Mouse (Mus musculus): ENCODE data around the gene Ttc39d.
"Not testable (repeated sequence)": the region's sequence is repeated elsewhere in the genome, so short reads cannot be mapped to it uniquely, and the experiment has no call there.

Gene Ttc39d

DNA sequence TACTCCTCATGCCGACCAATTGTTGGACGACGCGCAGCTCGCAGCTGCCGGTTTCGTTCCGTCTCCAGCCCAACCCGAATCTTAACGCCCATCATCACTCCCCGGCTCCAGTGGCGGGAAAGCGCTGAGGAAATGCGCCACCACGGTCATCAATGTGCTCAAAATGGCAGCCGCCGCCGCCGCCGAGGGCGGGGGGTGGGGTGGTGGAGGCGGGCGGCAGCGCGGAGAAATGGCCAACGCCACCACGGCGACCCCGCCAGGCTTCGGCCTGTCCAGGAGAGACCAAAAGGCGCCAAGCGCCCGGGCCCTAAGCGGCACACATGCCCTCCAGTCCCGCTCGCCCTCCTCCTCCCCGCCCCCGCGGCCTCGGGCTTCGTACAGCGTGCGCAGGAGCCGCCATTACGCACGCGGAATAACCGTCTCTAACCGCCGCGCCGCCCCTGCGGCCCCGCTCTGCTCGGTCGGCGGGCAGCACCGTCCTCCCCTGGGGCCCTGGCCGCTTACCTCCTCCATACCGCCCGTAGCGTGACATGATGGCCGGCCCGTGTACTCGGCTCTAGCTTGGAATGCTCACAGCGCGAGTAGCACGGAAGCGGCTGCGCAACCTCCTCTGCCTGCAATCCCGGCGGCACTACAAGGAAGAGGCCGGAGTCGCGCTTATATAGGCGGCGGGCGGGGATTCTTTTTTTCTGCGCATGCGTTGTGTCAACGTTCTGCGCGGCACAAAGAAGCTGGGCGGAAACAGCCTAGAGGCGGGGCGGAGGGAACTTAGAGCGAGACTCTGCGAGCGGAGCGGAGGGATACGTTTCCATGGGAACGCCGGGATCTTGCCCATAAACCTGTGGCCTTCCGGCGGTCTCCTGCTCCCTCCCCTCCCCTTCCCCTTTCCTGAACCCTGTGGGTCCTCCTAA lies at the start of gene Ttc39d, which contains the start of gene Srsf7:
TSS of gene Ttc39d (plus strand) at position 790 of the 911 bp plus-strand sequence.
TSS of gene Srsf7 (minus strand) at position 637 of the 911 bp plus-strand sequence.
- DNase-seq (ENCODE audit: extremely low spot score, low read depth, low spot score): peak; percentile 98

DNA sequence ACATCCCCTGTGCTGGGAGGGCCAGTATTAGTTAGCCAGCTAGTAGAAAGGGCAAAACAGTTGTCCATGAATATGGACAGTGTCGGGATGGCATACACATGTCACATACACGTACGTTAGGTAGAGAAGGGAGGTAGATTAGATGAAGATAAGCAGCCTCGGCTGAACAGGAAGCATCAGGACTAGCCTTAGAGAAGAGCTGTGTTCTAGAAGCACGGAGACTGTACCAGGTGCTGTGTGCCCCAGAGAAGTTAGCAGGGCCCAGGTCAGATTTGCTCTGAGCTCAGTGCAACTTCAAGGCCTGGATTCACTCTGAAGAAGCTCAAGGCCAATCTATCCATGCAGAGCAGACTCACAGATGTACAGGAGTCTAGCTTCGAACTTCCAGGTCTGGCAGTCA lies 49.8 kb upstream of the Ttc39d start:
- no peak for DNase-seq (ENCODE audit: extremely low spot score, low read depth, low spot score)

DNA sequence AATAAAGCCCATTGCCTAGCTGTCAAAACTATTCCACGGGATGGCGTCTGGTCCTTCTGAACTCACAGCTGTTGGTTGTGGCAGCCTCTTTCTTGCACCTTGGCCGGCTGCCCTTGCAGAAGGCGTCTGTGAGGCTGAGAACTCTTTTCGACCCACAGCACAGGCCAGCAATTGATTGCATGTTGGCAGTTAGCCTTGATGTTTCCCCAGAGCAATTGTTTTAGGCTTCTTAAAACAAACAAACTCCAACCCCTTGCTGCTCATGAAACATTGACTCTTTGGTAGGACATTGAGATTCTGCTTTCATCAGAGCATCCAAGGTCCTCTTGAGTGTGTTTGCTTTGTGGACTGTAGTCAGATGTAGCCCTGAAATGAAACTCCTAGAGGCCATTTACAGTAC lies 46.8 kb upstream of the Ttc39d start:
- no peak for DNase-seq (ENCODE audit: extremely low spot score, low read depth, low spot score)

DNA sequence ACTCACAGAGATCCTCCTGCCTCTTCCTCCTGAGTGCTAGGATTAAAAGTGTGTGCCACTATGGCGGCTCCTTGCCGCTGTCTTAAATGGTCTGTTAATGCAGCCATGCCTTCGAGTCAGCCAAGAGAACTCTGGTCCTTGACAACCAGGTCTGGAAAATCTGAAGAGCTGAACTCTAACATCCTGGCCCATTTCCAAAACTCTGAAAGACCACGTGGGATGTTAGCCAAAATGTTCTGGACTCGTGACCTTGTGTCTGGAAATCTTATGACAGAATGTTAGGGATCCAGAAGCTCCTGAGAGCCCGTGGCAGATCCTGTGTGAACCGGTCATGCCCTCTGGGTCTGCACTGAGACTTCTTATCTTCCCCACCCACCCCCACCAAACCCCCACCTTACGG lies 43.3 kb upstream of the Ttc39d start:
- DNase-seq (ENCODE audit: extremely low spot score, low read depth, low spot score): no peak

DNA sequence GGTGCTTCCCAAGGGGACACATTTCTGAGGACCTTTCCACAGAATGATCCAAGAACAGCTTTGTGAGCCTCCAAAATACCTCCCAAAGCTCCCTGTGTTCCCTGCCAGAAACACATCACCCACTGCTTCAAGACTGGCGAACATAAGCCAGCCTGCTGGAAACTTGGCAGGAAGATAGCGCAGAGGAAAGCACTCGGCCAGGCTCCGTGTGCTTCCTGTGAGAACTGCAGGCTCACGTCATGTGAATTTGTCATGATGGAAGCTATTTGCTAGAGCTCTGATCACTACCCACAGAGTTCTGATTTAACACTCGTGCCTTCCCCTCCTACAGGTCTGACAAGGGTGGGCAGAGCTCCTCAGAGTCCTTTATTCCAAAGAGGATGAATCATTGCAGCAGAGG lies 41.5 kb upstream of the Ttc39d start:
- DNase-seq (ENCODE audit: extremely low spot score, low read depth, low spot score): no peak

DNA sequence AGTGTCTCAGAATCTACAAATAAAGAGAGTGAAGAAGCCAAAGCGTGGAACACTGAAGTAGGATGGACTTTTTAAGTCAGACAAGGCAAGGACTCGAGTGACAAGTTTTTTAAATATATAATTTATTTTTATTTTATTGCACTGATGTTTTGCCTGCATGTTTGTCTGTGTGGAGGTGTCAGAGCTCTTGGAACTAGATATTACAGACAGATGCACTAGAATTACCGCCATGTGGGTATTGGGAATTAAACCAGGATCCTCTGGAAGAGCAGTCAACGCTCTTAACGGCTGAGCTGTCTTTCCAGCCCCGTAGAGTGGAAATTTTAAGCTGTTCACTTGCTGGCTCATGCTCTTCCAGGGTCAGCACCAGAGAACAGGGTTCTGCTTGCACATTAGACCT lies 40.9 kb upstream of the Ttc39d start:
- no peak for DNase-seq (ENCODE audit: extremely low spot score, low read depth, low spot score)

DNA sequence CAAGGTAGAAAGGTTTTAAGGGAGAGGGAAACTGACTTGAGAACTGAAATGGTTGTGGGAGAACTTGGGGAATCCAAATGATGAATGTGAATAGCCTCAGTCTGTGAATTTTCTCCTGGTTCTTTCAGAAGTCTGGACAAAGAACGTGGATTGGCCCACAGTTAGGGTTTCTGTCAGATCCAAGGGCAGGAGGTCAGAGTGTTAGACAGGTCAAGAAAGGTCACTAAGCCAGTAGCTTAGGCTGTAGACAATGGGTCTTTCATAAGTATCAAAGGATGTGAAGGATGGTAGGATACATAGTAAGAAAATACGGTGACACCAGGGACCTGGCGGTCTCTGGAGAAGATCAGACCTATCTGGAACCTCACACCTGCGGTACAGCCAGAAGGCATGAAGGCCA lies 39.8 kb upstream of the Ttc39d start:
- no peak for DNase-seq (ENCODE audit: extremely low spot score, low read depth, low spot score)

DNA sequence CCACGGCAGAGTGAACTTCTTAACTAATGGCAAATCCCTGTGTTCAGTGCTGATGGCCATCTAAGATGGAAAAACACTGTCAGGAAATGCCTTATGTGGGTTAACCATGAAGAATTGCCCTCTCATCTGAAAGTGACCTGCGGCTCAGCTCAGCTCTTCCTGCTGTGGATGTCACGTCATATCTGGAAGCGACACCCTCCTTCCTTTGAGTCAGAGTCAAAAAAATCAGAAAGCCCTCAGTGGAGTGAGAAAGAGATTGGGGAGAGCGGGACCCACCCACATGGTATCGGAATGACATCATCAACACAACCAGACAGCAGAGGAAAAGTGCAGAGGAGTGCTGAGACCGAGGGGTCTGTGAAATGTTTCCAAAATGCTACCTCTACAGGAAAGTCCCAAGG lies 39.4 kb upstream of the Ttc39d start:
- DNase-seq (ENCODE audit: extremely low spot score, low read depth, low spot score): no peak

DNA sequence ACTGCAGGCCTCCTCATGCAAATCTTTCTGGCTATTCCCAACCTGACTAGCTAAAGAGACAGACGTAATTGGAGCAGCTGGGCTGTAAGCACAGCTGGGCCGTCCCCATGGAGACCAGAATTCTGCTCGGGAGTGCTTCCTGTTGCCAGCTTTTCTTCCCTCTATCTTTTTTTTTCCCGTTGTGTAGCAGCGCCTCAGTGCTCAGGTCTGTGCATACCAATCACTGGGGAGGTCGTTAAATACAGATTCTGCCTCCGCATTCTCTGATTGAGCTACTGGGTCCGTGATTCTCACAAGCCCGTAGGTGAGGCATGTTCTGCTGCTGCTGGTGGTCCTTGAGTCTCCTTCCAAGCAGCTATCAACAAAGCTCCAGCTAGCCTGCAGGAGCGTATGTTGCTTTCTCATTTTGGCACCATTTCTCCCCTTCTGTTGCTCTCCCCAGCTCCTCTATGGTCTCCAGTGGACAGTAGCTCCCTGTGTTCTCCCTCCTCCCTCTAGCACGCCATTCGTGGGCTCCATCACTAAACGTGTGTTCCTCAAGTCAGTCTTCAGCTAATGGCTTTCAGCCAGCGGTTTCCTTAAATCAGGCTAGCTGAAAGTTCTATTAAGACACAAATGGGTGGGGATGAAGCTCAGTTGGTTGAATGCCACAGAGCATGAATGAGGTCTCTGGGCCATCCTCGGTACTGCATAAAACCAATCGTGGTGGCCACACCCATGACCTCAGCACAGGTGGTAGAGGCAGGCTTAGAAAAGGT lies 38.7 kb upstream of the Ttc39d start:
- DNase-seq (ENCODE audit: extremely low spot score, low read depth, low spot score): peak; percentile 41

DNA sequence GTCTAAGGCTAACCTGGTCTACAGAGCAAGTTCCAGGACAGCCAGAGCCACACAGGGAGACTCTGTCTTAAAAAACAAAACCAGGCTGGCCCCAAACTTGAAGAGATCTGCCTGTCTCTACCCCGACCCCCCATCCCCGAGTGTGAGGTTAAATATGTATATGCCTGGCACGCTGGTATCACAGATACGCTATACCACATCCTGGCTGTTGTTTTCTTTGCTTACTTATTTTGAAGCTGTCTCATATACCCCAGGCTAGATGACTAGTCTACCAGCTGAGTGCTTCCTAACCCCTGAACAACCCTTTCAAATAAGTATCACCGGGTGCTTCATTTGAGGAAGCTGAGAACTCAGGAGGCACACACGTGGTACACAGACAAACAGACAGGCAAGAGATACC lies 37.5 kb upstream of the Ttc39d start:
- no peak for DNase-seq (ENCODE audit: extremely low spot score, low read depth, low spot score)

DNA sequence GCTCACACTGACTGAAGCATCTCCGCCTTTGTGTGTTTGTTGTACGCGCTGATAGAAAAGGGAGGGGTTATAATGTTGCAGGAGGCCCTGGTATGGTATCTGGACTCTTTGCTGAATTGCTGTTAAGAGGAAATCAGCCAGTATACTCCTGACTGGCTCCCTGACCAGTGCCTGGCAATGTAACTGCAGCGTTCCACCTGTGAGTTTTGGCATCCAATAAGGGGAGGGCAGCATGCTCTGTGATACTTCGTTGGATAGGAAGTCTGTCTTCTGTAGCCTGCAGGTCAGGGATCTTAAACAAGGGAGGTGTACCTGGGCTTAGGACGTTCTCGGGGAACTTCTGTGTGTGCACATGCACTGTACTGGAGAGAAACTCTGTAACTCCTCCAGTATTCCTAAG lies 36.3 kb upstream of the Ttc39d start:
- DNase-seq (ENCODE audit: extremely low spot score, low read depth, low spot score): no peak

DNA sequence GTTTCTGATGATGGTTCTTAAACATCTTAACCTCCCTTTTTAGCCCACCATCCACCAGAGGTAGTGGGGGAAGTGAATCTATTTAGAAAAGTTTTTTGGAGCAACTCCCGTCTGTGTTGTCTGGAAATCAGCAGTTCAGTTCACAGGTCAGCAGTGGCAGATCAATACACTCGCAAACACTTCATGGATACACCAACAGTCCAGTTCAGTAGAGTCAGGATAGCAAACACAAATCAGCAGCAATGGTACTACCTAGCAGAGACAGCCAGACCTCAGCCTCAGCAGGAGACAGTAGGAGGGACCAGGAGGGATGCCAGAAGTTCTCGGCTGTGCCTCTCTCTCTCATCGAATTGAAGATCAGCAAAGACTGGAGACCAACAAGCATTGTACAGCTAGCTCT lies 35.3 kb upstream of the Ttc39d start:
- DNase-seq (ENCODE audit: extremely low spot score, low read depth, low spot score): no peak

DNA sequence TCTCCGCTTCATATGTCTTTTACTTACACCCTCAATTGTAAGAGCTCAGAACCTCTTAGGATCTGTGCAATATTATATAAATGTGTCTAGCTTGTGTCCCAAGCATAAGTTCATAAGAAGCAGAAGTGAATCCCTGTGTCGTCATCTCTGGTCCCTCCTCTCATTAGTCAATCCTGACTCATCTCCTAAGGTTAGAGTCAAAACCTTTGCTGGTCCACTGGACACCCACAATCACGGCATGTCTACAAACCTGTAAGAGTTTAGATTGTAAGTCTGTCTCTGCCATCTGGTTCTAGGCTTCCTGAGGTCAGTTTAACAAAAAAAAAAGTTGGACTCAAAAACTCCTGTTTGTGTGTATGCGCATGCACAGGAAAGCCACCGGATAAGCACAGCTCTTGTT lies 34.5 kb upstream of the Ttc39d start:
- DNase-seq (ENCODE audit: extremely low spot score, low read depth, low spot score): no peak

DNA sequence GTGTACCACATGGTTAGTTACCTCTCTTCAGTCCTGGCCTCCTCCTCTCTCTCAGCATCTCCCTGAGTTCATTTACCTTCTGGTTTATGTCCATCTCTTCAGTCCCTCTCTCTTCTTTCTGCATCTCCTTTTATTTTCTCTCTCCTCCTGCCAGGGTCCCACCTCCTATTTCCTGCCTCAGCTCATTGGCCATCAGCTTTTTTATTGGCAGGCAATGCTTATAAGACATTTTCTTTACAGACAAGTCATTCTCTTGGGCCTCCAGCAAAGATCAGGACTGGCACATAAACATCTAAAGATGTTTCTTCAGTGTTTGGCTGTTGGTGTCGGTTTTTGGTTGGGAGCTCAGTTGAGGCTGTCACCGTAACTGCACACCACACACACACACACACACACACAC lies 33.6 kb upstream of the Ttc39d start:
- no peak for DNase-seq (ENCODE audit: extremely low spot score, low read depth, low spot score)

DNA sequence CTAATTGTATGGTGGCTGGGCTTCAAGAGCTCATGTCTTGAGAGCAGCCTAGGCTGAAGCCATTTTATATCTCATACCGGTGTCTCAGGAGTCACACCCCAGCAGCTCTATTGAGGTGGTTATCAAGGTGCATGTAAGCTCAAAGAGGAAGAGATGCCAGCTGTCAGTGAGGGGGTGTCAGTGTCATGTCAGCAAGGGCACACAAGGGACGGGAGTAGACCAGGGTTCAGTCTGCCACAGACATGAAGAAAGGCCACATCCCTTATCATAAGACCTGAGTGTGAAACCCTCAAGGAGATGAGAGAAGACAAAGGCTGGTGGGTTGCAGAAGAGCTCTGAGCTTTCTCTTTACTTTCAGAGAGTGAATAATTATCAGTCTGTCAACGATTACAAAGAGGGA lies 33.1 kb upstream of the Ttc39d start:
- no peak for DNase-seq (ENCODE audit: extremely low spot score, low read depth, low spot score)

DNA sequence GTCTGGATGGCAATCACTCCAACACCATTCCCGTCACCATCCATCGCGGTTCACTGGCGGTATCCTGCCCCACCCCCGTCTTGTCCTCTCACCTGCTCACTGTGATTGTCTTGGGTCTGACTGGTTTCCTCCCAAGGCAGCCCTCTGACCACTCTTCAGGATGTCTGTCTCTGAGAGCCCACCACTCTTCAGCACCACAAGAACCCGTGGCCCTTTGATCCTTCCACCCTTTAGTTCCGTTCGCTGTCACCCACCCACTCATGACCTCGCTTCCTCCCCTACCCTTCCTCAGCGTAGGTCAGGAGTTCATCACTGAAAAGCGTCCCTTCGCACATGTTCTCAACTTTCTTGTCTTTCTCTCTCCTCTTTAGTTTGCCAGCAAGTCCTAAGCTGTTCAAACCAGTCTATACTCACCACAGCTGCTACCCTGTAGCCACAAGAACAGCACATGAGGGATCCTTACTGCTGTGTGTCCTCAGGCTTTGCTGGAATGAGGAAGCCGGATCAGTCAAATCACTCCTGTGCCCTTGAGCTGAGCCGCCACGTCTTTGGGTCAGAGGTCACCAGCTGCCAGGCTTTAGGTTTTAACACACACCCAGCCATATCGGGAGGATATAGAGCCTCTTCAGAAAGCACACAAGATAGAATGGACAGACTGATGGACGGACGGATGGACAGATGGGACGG lies 32.4 kb upstream of the Ttc39d start:
- DNase-seq (ENCODE audit: extremely low spot score, low read depth, low spot score): no peak

DNA sequence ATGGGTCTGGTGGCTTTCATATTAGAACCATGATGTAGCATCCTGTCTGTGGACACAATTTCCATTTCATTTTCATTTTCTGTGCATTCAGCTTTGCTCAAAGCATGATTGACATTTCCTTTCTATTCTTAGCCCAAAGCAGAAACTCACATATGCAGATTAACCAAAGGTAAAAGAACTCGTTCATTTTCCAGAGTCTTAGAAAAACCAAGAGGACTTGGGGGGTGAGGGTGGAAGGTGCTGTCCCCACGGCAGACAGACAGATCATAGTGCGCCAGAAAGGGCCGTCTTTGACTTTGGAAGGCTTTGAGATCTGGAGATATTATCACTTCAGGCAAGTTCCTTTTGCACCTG lies 31.9 kb upstream of the Ttc39d start:
- no peak for DNase-seq (ENCODE audit: extremely low spot score, low read depth, low spot score)

DNA sequence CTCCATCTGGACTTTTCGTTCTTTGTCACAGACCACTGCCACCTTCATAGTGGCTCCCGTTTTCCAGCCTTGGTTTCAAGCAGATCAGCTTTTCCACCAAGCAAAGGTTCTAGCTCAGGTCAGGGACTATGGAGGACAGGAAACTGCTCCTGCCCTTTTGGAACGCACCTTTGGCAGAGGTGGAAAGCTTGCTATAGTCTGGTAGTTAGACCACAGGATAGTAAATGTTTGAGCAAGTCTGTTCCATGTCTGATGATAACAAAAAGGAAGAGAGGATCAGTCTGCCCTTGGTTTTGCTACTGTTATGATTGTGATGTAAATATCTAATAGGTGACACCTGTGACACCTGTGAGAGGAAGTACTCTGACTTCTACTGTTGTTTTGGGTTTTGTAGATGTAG lies 31.3 kb upstream of the Ttc39d start:
- DNase-seq (ENCODE audit: extremely low spot score, low read depth, low spot score): no peak

DNA sequence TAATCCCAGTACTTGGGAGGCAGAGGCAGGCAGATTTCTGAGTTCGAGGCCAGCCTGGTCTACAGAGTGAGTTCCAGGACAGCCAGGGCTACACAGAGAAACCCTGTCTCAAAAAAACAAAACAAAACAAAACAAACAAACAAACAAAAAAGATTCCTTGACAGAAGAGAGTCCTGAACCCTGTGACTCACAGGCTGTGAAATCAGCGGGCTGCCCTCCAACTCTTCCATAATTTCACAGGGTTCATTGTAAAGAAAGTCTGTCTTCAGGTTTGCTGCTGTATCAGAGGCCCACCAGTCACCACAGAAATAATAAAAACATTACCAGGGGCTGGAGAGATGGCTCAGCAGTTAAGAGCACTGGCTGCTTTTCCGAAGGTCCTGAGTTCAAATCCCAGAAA lies 28.4 kb upstream of the Ttc39d start:
- not testable (repeated sequence) for DNase-seq (ENCODE audit: extremely low spot score, low read depth, low spot score)

DNA sequence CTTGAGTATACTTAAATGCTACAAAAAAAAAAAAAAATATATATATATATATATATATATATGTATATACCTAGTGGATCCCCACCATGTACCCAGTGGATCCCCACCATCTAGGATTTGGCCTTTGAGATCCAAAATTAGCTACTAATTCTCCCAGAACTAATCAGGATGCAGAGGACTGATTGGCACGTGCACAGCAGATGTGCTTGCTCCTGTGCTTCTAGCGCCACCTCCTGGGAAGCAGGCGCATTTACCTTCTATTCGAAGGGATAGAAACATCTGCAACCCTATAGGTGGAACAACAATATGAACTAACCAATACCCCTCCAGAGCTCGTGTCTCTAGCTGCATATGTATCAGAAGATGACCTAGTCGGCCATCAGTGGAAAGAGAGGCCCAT lies 27.3 kb upstream of the Ttc39d start:
- peak; percentile 61 for DNase-seq (ENCODE audit: extremely low spot score, low read depth, low spot score)

DNA sequence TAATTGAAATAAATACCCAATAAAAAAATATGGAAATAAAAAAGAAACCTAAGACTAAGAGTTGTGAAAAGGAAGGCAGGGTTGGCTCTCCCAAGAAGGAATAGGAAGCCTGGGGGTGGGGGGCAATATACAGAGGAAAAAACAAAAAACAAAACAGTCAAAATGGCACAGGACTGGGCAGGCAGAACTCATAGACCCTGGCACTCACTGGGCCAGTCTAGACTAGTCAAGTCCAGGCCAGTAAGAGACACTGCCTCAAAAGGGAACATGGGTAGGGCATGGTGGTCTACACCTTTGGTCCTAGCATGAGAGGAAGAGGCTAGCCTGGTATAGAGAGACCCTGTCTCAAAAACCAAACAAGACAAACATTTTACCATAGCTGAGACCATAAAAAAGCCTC lies 26.8 kb upstream of the Ttc39d start:
- no peak for DNase-seq (ENCODE audit: extremely low spot score, low read depth, low spot score)

DNA sequence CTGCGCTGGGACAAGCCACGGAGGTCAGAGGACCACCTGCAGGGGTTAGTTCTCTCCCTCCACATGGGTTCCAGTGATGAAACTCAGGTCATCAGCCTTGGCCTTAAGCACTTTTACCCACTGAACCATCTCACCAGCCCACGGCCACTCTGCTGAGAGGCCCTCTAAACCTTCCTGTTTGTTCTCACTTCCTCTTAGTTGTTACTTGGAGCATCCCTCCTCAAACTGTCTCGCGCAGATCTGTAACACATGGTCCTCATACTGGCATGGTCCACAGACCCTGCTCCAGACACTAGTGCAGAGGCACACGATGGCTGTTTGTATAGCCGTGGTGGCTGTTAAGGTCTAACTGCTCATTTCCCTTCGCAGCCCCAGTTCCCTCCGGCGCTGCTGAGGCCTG lies 23.6 kb upstream of the Ttc39d start:
- DNase-seq (ENCODE audit: extremely low spot score, low read depth, low spot score): no peak
